Mouse (Mus musculus) cerebellum, adult 2 months (tissue): ENCODE measurements around the gene Gcsh. TPM values are rescaled to one million over a fixed set of nuclear protein-coding genes. Genes with fewer than 3 reads are reported as not detected.

ENCODE experiments used
- DNase-seq, 2 experiments: peaks; one replicate each; pipeline ENCODE4 v3.0.0; 2021
- H3K27ac ChIP-seq: fragments of 200-500 bp; 2 replicates; pipeline ENCODE4 v1.5.1; 2012; ENCODE audit warnings: low read length, control low read depth, inconsistent platforms; ENCODE audit not compliant: insufficient read depth
- H3K27me3 ChIP-seq: fragments of 200-500 bp; 2 replicates; pipeline ENCODE4 v1.6.1; 2012; ENCODE audit warnings: inconsistent platforms, mild to moderate bottlenecking, low read length, moderate library complexity; ENCODE audit not compliant: control insufficient read depth, insufficient read depth
- H3K4me1 ChIP-seq: fragments of 200-500 bp; 2 replicates; pipeline ENCODE4 v1.6.1; 2011; ENCODE audit warnings: low read length; ENCODE audit not compliant: control insufficient read depth, insufficient read depth
- H3K4me3 ChIP-seq: fragments of 200-500 bp; replicated peaks from 2 replicates; pipeline ENCODE3; 2011; ENCODE audit warnings: mild to moderate bottlenecking, low read depth, low read length, control low read depth; ENCODE audit not compliant: insufficient read depth
- CTCF ChIP-seq: fragments of 200-500 bp; IDR thresholded peaks from 2 replicates; pipeline ENCODE4 v1.5.1; 2011; ENCODE audit warnings: low read depth, mild to moderate bottlenecking, control low read depth, low read length, moderate library complexity, borderline replicate concordance; ENCODE audit not compliant: insufficient read depth
- POLR2A ChIP-seq: fragments of 200-500 bp; IDR thresholded peaks from 2 replicates; pipeline ENCODE4 v1.6.1; 2011; ENCODE audit warnings: low read length, control low read depth, borderline replicate concordance; ENCODE audit not compliant: insufficient read depth
- WGBS: fragments of 180-500 bp; shearing (Covaris S2); methylation state at CpG from one replicate; pipeline ENCODE4 v1.1.7; 2018; 5-methylcytosine and 5-hydroxymethylcytosine counted together
- polyA plus RNA-seq: library from polyadenylated mRNA; depleted of rRNA; stranded (reverse); fragments of >200 nt; gene quantifications from 2 replicates; pipeline ENCODE4 v1.2.3, GENCODE M21; 2012

Gcsh gene
- polyA plus RNA-seq, 1 experiment, result 98.0 TPM

DNA sequence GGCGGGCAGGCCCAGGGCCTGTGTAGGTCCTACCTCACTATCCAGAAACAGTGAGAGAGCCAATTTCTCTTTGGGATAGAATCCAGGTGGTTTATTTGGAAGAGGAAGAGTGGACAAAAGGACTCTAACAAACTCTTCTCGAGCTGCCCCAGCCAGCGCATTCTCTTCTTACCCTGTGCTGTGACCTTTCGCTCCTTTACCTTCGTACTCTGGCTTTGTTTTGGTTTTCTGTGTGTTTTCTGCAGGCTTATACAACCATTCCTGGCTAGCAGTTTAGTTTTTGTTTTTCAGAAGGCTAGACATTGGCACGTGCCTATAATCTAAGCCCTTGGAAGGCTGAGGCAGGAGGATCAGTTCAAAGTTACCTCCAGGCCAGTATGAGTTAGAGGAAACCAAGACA is 23.8 kb downstream of the Gcsh start:
- TF ChIP-seq CTCF, result no peak
- TF ChIP-seq POLR2A, result no peak
- Histone ChIP-seq H3K4me3 (no peak overlapping the region), H3K27me3 (no peaks in the 10 kb centered on the region), H3K4me1 (no peaks in the 10 kb centered on the region), H3K27ac (no peak overlapping the region)
- 91% methylated on average over 6 of the region's 6 CpGs for WGBS
- DNase-seq, result no peak

DNA sequence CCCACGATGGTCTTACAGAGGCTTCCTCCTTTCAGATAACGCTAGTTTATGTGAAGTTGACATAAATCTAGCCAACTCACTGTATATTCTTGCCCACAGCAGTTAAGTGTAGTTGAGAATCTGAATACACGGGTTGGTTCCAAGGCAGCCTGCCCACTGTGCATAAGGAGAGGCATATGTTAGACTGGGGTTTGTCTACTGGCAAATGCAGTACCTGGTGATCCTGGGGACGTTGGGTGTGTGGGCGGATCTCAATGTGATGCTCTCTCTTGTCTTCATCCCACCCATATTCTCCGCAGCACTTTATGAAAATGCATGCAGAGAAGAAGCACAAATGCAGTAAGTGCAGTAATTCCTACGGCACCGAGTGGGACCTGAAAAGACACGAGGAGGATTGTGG is 38.9 kb downstream of the Gcsh start:
- DNase-seq, result no peak
- no peak overlapping the region for H3K4me3 ChIP-seq
- 79% methylated on average over 9 of the region's 9 CpGs for WGBS
- TF ChIP-seq POLR2A (no peak), CTCF (no peak)
- no peak overlapping the region for H3K27ac ChIP-seq
- H3K4me1 ChIP-seq, result peaks cover 10% of the 10 kb centered on the region
- no peaks in the 10 kb centered on the region for H3K27me3 ChIP-seq

DNA sequence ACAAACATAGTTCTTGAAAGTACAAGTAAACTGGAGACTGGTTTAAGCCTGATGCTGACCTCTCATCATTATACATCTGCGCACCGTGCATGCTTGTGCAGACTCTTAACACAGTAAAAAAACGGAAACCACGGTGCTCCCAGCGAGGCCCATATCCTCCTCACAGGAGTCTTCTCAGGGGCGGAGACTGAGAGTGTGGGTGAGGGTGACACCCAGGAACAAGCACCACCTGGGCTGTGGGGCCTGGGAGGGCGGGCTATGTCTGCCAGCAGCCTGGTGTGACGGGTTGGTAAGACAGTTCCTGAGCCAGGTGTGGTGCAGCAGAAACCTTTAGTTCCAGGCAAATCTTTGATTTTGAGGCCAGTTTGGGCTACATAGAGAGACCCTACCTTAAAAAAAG is 40.9 kb downstream of the Gcsh start:
- Histone ChIP-seq H3K27me3 (no peaks in the 10 kb centered on the region), H3K27ac (no peak overlapping the region), H3K4me1 (peaks cover 10% of the 10 kb centered on the region), H3K4me3 (no peak overlapping the region)
- WGBS, result 91% methylated on average over 8 of the region's 8 CpGs
- TF ChIP-seq CTCF, result no peak
- TF ChIP-seq POLR2A, result no peak
- DNase-seq, result no peak

DNA sequence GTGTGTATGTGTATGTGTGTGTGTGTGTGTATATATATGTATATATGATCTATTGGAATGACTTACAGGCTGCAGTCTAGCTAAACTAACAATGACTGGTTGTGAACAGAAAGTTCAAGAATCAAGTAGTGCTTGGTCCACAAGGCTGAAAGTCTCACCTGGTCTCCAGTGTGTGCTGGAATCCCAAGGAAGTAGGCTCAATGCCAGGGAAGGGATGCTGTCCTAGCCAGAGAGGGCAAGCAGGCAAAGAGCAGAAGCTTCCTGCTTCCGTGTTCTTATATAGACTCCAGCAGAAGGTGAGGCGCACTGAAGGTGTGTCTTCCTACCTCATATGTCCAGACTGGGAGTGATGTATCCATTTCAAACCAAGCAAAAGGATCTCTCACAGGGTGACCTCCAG is 41.6 kb downstream of the Gcsh start:
- Histone ChIP-seq H3K27me3 (no peaks in the 10 kb centered on the region), H3K4me3 (no peak overlapping the region), H3K27ac (no peak overlapping the region), H3K4me1 (peaks cover 10% of the 10 kb centered on the region)
- TF ChIP-seq POLR2A, result no peak
- TF ChIP-seq CTCF, result no peak
- DNase-seq, result peak in 1 of 2 experiments; percentile 13
- WGBS, result 41% methylated on average over 2 of the region's 2 CpGs

DNA sequence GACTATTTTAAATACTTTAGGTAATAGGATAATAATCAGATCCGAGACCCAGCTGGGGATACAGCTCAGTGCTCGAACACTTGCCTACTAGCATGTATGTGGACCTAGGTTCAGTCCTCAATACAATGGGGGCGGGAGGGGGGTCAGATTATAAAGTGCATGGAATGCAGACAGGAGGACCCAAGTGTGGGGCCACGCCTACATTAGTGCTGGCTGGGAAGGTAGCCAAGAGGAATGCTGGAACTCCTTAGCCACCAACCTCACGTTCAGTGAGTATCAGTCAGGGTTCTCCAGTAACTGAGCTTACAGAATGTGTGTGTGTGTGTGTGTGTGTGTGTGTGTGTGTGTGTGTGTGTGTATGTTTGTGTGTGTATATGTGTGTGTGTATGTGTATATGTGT is 42.0 kb downstream of the Gcsh start:
- no peak for TF ChIP-seq CTCF
- Histone ChIP-seq H3K4me1 (peaks cover 10% of the 10 kb centered on the region), H3K27ac (no peak overlapping the region), H3K4me3 (no peak overlapping the region), H3K27me3 (no peaks in the 10 kb centered on the region)
- no peak for DNase-seq
- WGBS, result 52% methylated on average over 5 of the region's 5 CpGs

DNA sequence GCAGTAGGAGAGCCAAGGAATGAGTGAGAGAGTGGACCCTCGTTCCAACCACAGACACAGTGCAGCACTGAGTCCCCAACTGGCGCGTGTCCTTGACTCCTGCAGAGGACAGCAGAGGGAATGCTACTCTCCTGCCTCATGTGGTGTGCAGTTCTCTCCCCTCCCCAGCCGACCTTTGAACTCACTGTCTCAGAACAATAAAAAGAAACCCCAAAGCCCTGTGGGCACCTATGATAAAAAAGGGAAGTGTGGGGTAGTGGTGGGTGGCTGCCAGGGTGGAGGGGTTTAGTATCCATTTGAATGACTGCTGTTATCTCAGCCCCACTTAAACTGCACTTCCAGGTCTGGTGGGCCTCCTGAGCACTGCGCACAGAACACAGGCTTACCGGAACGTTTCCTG is 45.7 kb downstream of the Gcsh start:
- no peak overlapping the region for H3K27ac ChIP-seq
- no peaks in the 10 kb centered on the region for H3K27me3 ChIP-seq
- TF ChIP-seq CTCF, result no peak
- TF ChIP-seq POLR2A, result no peak
- DNase-seq, result no peak
- H3K4me1 ChIP-seq, result peaks cover 20% of the 10 kb centered on the region
- 73% methylated on average over 7 of the region's 7 CpGs for WGBS
- no peak overlapping the region for H3K4me3 ChIP-seq

DNA sequence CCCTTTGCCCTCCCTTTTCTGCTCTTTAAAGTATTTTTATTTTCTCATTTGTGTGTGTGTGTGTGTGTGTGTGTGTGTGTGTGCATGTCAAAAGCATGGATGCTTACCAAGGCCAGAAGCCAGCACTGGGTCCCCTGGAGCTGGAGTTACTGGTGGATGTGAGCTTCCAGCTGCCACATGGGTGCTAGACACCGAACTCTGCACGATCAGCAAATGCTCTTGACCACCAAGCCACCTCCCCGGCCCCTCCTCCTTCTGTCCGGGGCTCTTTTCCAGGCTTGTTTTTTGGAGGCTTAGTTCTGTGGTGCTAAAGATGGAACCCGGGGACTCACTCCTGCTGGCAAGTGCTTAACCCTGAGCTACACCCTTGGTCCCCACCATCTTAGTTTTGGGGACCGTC is 46.5 kb downstream of the Gcsh start:
- Histone ChIP-seq H3K27me3 (no peaks in the 10 kb centered on the region), H3K27ac (no peak overlapping the region), H3K4me3 (no peak overlapping the region), H3K4me1 (peaks cover 19% of the 10 kb centered on the region)
- no peak for TF ChIP-seq POLR2A
- DNase-seq, result no peak
- WGBS, result 69% methylated on average over 6 of the region's 6 CpGs

DNA sequence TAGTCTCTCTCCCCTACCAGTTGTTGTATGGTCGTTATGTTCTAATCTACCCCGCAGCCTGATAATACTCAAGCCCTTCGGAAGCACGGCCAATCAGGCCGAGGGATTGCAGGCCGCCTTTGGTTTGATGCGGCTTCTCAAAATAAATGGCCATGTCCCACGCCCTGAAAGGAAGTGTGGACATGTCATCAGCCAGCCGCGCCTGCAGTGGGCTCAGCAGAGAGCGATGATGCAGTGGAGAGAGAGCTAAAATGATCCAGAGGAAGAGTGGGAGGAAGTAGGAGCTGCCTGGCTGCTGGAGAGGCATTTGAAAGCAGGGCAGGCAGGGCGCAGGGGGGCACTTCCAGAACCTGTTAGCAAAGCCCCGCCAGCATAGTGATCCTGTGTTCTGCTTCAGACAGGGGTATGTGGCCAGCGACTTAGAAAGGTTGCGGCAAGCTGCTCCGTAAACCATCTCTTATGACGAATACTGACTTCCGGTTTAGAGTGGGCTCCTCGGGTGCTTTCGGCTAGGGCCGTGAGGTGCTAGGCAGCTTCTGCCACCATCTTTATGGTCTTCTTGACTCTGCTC is 47.0 kb downstream of the Gcsh start:
- 88% methylated on average over 21 of the region's 21 CpGs for WGBS
- no peaks in the 10 kb centered on the region for H3K27me3 ChIP-seq
- DNase-seq, result no peak
- TF ChIP-seq POLR2A (no peak), CTCF (no peak)
- H3K4me3 ChIP-seq, result no peak overlapping the region
- peaks cover 15% of the 10 kb centered on the region for H3K4me1 ChIP-seq
- H3K27ac ChIP-seq, result no peak overlapping the region

DNA sequence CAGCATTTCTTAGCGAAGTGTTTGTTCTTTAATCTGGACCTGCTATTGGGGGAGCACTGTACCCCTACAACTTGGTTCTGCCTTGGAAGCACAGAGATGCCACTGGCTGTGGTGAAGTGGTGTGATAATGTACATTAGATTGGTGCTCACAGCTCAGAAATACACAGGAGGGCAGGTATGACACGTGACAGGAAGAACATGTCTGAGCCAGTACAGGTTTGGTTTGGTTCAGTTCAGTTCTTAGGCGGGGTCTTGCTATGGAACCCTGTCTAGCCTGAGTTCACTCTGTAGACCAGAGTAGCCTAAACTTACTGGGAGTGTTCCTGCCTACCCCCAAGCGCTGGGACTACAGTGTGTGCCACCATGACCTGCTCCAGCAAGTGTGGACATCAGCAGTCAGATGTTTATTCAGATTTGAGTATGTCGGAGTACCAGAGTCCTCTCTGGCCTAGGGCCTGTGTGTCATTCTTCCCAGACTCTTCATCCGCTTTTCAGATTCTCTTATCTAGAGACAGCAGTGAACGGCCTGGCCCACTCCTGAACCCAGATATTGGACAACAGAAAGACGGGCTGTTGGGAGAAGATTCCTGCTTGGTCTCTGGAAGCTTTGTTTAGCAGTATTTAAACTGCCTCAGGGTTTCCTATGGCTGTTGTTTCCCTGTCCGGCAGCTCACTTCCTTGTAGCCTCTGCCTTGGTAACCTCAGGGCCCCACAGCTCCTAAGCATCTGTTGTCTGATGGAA is 48.0 kb downstream of the Gcsh start:
- TF ChIP-seq POLR2A (no peak), CTCF (no peak)
- 86% methylated on average over 9 of the region's 9 CpGs for WGBS
- H3K4me3 ChIP-seq, result no peak overlapping the region
- H3K27me3 ChIP-seq, result no peaks in the 10 kb centered on the region
- DNase-seq, result no peak
- no peak overlapping the region for H3K27ac ChIP-seq
- peaks cover 14% of the 10 kb centered on the region for H3K4me1 ChIP-seq
